Mouse (Mus musculus) lung, postnatal 10 days (tissue): ENCODE data around the gene Lbx1.
A peak's percentile ranks its signal among the peaks of the same experiment; 100 is the strongest.

Experiments
- DNase-seq: peaks from one replicate; pipeline ENCODE4 v3.0.0; 2021

The Lbx1 gene

GRCm38 (mm10) chr19:45235766-45236362 is at the start of gene Lbx1:
Gene Lbx1, minus strand, starts transcription at chr19:45235812.
- DNase-seq: no peak

DNA sequence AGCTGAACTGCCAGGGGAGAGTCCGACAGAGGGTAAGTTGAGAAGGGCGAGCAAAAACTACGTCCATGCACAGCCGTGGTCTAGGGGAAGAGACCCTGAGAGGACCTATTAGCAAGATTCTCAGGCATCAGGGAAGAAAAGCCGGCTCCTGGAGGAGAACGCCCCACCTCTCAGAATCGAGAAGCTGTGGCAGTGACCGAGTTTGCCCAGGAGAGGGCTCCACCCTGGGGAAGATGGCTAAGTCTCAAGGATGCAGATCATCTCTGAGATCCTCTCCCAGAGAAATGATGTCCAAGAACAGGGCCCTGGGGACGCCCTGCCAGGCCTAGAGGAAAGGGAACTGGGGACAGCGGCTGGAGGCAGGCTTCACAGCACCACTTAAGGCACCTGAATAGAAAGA is 47.7 kb upstream of the Lbx1 start:
- peak; percentile 78 for DNase-seq

GRCm38 (mm10) chr19:45276196-45276595 is 40.6 kb upstream of the Lbx1 start:
- no peak for DNase-seq

- no peak for DNase-seq
Observed at GRCm38 (mm10) chr19:45271986-45272385, 36.4 kb upstream of the Lbx1 start.

DNA sequence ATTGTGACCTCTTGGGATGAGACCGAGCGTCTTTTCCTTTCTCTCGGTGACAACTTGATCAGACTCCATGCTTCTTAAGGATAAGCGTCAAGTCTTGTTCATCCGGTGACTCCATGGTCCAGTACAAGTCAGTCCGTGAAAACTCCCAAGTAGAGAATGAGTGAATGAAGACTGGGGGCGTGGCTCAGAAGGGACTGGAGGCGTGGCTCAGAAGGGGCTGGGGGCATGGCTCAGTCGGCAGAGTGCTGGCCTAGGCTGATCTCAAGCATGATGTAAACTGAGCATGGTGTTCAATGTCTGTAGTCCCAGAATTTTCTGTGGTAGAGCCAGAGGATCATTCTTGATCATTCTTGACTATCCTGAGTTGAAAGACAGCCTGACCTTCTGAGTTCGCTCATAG is 27.4 kb upstream of the Lbx1 start:
- DNase-seq: no peak

DNA sequence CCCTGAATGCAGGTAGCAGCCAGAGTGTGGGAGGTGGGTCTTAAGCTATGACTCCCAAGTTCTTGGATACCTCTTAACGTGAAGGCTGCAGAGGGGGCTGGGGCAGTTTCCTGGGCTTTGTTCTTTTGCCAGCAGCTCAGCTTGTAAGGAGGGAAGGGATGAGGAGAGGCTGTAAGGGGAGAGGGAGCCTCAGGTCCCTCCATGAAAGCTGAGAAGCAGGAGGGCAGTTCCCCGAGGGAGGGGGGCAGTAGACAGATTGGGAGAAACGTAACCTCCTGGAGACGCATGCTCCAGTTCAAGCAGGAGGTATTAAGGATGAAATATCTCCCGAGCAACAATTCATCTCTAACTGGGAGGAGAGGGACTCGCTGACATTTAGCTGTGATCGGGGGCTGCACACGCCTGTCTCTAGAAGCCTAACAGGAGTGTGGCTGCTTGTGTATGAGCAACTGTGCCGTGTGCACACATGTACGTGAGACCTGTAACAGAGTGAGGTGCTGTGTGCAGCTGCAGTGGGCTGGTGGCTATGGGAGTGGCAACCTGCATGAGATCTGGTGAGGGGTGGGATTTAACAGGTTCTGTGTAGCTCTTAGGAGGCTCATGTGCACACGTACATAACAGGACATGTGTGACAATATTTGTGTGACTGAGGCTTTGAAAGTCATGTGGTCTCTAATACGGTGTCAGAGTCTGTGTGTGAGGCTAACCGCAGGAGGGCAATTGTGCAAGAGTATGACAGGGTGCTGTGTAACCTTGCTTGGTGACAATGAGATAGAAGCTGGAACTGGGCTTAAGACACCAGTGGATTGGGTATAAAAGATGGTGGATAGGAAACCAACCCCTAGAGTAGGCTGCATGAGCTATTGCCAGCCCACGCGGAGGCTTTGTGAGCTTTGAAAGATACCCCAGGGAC is 22.1 kb upstream of the Lbx1 start:
- no peak for DNase-seq

DNA sequence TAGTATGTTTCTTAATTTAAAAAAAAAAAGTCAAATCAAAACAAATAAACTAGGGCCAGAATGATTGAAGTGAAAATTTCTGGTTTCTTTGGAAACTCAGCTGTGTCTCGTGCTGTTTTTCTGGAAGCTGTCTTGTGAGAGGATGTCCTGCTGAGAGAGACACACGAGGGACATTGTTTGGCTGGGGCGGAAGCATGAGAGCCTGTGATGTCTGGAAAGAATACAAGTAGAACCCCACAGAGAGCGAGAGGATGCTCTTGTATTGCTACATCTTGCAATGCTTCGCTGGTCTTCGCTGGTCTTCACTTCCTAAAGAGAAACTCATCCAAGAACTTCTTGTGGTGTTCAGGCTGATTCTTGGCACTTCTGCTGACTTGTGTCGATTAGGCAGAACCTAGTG is 19.2 kb upstream of the Lbx1 start:
- no peak for DNase-seq

DNA sequence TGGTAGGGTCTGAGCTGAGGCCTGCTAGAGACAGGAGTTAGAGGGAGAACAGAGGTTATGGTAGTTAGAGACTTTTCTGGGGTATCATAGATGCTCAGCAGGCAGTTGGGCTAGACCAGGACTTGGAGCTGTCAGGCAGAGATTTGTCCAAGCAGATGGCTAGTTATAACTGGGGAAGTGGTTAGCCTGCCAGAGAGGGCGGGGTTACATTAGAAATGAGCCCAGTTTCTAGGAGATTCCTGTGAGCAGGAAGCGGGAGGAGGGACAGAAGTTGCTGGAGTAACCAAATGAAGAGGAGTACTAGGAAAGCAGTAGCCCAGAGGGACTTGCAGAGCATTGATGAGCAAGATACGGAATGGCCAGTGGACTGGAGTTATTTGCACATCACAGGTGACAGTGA is 16.8 kb upstream of the Lbx1 start:
- DNase-seq: no peak

DNA sequence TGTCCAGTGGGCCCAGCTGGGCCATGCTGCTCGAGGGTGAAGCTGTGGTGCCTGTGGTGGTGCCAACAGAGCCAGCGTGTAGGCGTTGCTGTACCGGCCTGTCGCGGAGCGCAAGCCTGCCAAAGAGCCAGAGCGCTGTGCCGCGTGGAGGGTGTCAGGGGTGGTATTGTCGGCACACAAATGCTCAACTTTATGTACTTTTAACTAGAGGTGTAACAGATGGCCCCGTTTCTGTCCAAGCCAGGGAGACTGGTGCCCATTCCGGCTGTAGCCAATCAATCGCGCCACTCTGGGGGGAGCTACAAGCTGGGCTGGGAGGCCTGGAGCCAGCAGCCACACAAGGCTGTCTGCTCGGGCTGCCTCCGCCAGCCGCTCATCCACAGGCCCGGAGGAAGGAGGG is 13.1 kb upstream of the Lbx1 start:
- no peak for DNase-seq

- DNase-seq: peak; percentile 51
Observed at GRCm38 (mm10) chr19:45243918-45244700, 8.5 kb upstream of the Lbx1 start.

GRCm38 (mm10) chr19:45243264-45243602 is 7.6 kb upstream of the Lbx1 start:
- DNase-seq: no peak

- DNase-seq: no peak
Observed at GRCm38 (mm10) chr19:45242348-45243263, 7.0 kb upstream of the Lbx1 start.

- DNase-seq: no peak
Observed at GRCm38 (mm10) chr19:45242017-45242347, 6.4 kb upstream of the Lbx1 start.

DNA sequence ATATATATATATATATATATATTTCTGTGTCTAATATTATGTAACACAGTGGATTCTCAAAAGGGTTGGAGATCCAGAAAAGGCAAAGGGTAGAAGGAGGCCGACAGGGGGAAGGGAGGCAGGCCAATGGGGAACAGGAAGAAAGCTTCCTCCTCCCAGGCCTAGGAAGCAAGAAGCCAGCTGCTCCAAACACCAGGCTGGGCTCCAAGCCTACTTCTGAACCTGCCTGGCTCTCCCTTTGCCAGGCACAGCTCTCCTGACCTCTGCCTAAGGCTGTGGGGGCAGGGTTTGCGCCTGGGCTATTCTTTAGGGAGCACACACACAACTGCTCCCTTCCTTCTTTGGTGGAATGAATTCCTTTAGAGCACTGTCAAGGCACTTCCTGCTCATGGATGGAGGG is 4.4 kb upstream of the Lbx1 start:
- DNase-seq: no peak

GRCm38 (mm10) chr19:45239191-45239590 is 3.6 kb upstream of the Lbx1 start:
- no peak for DNase-seq

DNA sequence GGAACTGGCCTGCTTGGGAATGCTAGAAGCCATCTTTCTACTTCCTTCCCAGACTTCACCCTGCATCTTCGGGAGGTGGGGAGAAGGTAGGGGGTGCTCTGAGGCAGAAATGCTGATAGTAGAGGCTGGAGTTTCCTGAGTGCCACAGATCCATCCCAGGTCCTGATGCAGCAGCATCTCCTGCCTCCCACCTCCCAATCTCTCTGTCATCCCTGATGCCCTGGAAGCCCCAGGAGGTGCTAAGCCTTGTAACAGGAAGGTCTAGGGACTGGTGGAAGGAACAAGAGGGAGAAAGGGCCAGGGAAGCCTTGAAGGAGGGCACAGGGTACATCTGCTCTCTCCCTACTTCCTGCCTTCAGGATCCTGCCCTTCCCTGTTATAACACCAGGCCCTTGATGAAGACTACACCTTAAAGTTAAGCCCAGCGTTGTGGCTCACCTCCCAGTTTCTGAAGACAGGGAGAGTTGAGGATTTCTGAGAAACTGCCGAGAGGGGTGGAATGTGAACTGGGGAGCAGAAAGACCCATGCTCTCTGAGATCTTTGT is 2.1 kb upstream of the Lbx1 start:
- no peak for DNase-seq

DNA sequence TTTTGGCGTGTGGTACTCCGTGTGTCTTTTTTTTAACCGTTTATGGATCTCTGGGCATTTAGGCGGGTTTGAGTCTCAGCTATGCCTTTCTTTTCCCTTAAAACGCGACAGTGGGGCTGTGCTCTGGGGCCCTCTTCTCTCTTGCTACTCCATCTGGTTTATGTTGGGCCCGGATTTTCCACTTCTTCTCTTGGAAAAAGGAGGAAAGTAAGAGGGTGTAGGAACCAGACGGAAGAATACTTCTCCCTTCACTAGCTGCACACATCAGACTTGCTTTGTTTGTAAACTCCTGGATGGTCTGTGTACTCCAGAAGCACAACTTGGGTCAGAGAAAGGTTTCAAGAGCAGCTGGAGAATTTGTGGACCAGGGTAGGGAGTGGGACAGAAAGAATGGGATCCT is 1.5 kb upstream of the Lbx1 start:
- DNase-seq: no peak

- peak; percentile 34 for DNase-seq
Observed at GRCm38 (mm10) chr19:45236363-45236942, 841 bp upstream of the Lbx1 start.

DNA sequence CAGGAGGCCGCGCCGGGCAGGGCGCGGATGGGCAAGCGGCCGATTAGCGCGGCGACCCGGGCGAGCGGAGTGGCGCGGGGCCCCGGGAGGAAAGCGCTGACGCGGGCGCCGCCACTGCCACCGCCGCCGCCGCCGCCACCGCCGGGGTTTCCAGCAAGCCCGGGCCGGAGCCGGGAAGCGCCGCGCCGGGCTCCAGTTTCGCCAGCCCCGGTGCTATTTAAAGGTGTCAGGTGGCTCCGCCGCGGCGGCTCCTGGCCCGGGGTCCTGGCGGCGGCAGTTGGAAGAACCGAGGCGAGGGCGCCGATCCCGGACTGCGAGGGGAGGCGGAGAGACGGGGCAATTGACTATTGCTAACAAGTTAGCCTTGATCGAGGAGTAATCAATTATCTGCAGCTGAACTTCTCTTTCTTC is 276 bp downstream of the Lbx1 start:
- no peak for DNase-seq

GRCm38 (mm10) chr19:45234771-45235231 is 811 bp downstream of the Lbx1 start:
- DNase-seq: no peak

DNA sequence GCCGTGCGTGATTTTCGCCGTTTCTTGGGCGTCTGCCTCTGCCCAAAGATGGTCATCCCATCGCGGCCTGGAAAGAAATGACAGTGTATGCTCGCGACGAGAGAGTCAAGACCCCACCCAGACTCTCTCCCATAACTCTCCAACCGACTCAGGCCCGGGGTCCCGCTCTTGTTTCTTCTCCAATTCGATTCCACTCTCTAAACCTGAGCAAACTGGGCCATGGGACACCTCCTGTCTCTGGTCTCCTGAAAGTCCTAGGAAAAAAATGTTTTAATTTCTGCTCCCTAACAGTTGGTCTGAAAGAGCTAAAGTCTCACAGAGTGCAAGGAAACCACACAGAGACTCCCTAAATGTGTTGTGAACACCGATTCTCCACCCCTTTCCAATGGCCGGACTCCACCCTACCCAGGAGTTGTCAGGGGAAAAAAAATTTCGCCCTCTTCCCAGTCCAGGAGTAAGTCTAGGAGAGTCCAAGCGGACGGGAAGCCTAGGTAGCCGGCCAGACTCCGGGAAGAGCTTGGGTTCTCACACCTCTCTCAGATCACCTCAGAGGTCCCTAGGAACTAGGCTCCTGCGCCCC is 1.3 kb downstream of the Lbx1 start:
- DNase-seq: no peak
